Mouse (Mus musculus): ENCODE data around the gene Hnrnpf.

GRCm38 (mm10) chr6:117888642-117889096 lies 11.5 kb upstream of the Hnrnpf start:
- TF ChIP-seq CTCF (IDR thresholded peaks at IDR 0.05; ENCODE audit: borderline replicate concordance, insufficient read depth, low read depth, low read length): no peak
- no peak for TF ChIP-seq POLR2A (IDR thresholded peaks at IDR 0.05; ENCODE audit: borderline replicate concordance, insufficient read depth, low read length)

Data from cerebellum, adult 2 months (tissue).